Mouse (Mus musculus) midbrain, embryonic 15.5 days (tissue): ENCODE data around the gene AC134908.4. TPM values are rescaled to one million over a fixed set of nuclear protein-coding genes. Genes with fewer than 3 reads are reported as not detected.

Experiments
- ATAC-seq: fragments of 200-750 bp; cut with Nextera tagmentation; replicated peaks from 2 replicates; pipeline ENCODE4 v1.8.0; 2017; ENCODE audit warnings: moderate TSS enrichment
- H3K27ac ChIP-seq: fragments of 300-500 bp; sonication (generic); 2 replicates; pipeline ENCODE4 v1.5.1; 2015; ENCODE audit warnings: mild to moderate bottlenecking, inconsistent platforms
- H3K27me3 ChIP-seq: fragments of 300-500 bp; sonication (generic); replicated peaks from 2 replicates; pipeline ENCODE4 v1.6.1; 2015; ENCODE audit warnings: inconsistent platforms
- H3K36me3 ChIP-seq: fragments of 300-500 bp; sonication (generic); replicated peaks from 2 replicates; pipeline ENCODE4 v1.6.1; 2015; ENCODE audit warnings: inconsistent platforms
- H3K4me1 ChIP-seq: fragments of 300-500 bp; sonication (generic); 2 replicates; pipeline ENCODE4 v1.6.1; 2015; ENCODE audit warnings: inconsistent platforms
- H3K4me2 ChIP-seq: fragments of 300-500 bp; sonication (generic); 2 replicates; pipeline ENCODE4 v1.6.1; 2015; ENCODE audit warnings: inconsistent platforms, mild to moderate bottlenecking, moderate library complexity
- H3K4me3 ChIP-seq: fragments of 300-500 bp; sonication (generic); 2 replicates; pipeline ENCODE4 v1.5.1; 2015; ENCODE audit warnings: mild to moderate bottlenecking, inconsistent platforms
- H3K9ac ChIP-seq: fragments of 300-500 bp; sonication (generic); 2 replicates; pipeline ENCODE4 v1.6.1; 2015; ENCODE audit warnings: mild to moderate bottlenecking, inconsistent platforms
- H3K9me3 ChIP-seq: fragments of 300-500 bp; sonication (generic); 2 replicates; pipeline ENCODE4 v1.6.1; 2016; ENCODE audit warnings: inconsistent platforms
- WGBS: fragments of 180-500 bp; shearing (Covaris S2); methylation state at CpG from one replicate; pipeline ENCODE4 v1.1.7; 2015; ENCODE audit warnings: mixed read lengths; 5-methylcytosine and 5-hydroxymethylcytosine counted together
- polyA plus RNA-seq: library from polyadenylated mRNA; unstranded; fragments of >200 nt; fragmentation: Nextera tagmentation; extraction: Ambion mirVana; gene quantifications from 2 replicates; pipeline ENCODE4 v1.2.1, GENCODE M21; 2015

The AC134908.4 gene
- polyA plus RNA-seq, 1 experiment from 2014 or later: 1.3 TPM

- Histone ChIP-seq H3K27ac (peak overlapping the region; percentile 59), H3K27me3 (no peaks in the 10 kb centered on the region; the same call in 1 of the 2 replicates), H3K9ac (peak overlapping the region; percentile 48), H3K36me3 (no peaks in the 10 kb centered on the region), H3K4me2 (peak overlapping the region; percentile 92), H3K4me3 (peak overlapping the region; percentile 57), H3K4me1 (peaks cover 47% of the 10 kb centered on the region), H3K9me3 (no peaks in the 10 kb centered on the region)
- WGBS: under 1% methylated on average over 37 of the region's 37 CpGs
- no peak for ATAC-seq
Observed at GRCm38 (mm10) chr17:25796211-25796771, 832 bp upstream of the AC134908.4 start.

DNA sequence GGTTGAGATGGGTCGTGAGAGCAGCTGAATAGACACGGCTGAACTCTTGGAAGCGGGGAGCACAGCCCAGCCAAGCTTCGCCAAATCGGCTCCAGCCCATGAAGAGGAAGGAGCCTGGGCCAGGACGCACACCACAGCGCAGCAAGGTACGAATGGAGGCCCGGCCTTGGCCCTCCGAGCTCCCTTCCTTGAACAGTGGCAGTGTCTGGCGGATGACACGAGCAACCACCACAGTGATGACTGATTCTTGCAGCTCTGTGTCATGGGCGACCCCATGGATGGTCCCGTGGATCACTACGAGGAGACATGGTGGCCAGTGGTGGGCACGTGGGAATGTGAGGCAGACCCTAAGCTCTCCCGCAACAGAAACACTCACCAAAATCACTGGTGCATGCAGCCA lies 461 bp downstream of the AC134908.4 start:
- Histone ChIP-seq H3K9me3 (no peaks in the 10 kb centered on the region), H3K27me3 (no peaks in the 10 kb centered on the region; the same call in 1 of the 2 replicates), H3K27ac (peak overlapping the region; percentile 59; the same call in 1 of the 2 replicates), H3K9ac (no peak overlapping the region), H3K4me3 (0 out of 2 replicates have a peak overlapping the region, but pooled peaks have one; percentile 57), H3K4me1 (peaks cover 55% of the 10 kb centered on the region), H3K36me3 (no peaks in the 10 kb centered on the region), H3K4me2 (peak overlapping the region; percentile 92)
- 39% methylated on average over 17 of the region's 17 CpGs for WGBS
- ATAC-seq: no peak

GRCm38 (mm10) chr17:25794197-25794596 lies 1.3 kb downstream of the AC134908.4 start:
- Histone ChIP-seq H3K36me3 (0 out of 2 replicates have a peak, but pooled peaks cover 3% of the 10 kb centered on the region), H3K27me3 (no peaks in the 10 kb centered on the region; the same call in 1 of the 2 replicates), H3K4me2 (peak overlapping the region; percentile 2; the same call in 1 of the 2 replicates), H3K9ac (no peak overlapping the region), H3K4me3 (no peak overlapping the region), H3K9me3 (no peaks in the 10 kb centered on the region), H3K4me1 (peaks cover 55% of the 10 kb centered on the region), H3K27ac (no peak overlapping the region)
- 14% methylated on average over 13 of the region's 13 CpGs for WGBS
- ATAC-seq: no peak

DNA sequence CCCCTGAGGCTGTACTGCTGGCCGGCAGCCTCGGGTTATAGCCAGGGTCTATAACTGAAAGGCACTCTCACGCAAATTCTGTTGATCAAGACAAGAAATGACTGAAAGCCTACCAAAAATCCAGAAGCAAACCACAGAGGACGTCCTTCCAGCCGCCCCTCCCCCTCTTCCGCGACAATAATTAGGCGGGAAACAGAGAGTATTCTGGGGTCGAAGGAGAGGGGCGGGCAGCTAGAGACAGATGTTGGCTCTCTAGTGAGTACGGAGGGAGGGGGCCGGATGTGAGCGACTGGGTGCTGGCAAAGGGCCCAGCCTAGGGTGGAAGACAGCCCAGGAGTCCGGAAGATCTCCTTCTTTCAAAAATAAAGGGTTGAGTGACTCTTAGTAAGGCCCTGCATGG lies 2.8 kb downstream of the AC134908.4 start, which contains the start of gene Fam173a:
Fam173a (minus strand) TSS at position 287 of the 400 bp plus-strand sequence.
- peak; percentile 50 for ATAC-seq
- H3K36me3 ChIP-seq: peaks cover 10% of the 10 kb centered on the region; the same call in 1 of the 2 replicates
- WGBS: 0% methylated on average over 14 of the region's 14 CpGs

GRCm38 (mm10) chr17:25791843-25792527 lies 3.5 kb downstream of the AC134908.4 start:
- H3K27ac ChIP-seq: peak overlapping the region; percentile 95
- peak overlapping the region; percentile 61 for H3K4me3 ChIP-seq
- H3K9ac ChIP-seq: peak overlapping the region; percentile 83
- H3K4me2 ChIP-seq: peak overlapping the region; percentile 95
- H3K36me3 ChIP-seq: peaks cover 11% of the 10 kb centered on the region; the same call in 1 of the 2 replicates
- ATAC-seq: peak; percentile 75
- under 1% methylated on average over 45 of the region's 45 CpGs for WGBS
- H3K4me1 ChIP-seq: peaks cover 50% of the 10 kb centered on the region
- no peaks in the 10 kb centered on the region; the same call in 1 of the 2 replicates for H3K27me3 ChIP-seq
- H3K9me3 ChIP-seq: no peaks in the 10 kb centered on the region

More for the DNA sequence above, 2.8 kb downstream of the AC134908.4 start, which contains the start of gene Fam173a:
- no peaks in the 10 kb centered on the region for H3K9me3 ChIP-seq
- peak within 1 kb of the TSS; percentile 95 for H3K27ac ChIP-seq
- no peaks in the 10 kb centered on the region; the same call in 1 of the 2 replicates for H3K27me3 ChIP-seq
- H3K9ac ChIP-seq: peak within 1 kb of the TSS; percentile 83
- peaks cover 55% of the 10 kb centered on the region for H3K4me1 ChIP-seq
- H3K4me3 ChIP-seq: peak within 1 kb of the TSS; percentile 61
- H3K4me2 ChIP-seq: peak within 1 kb of the TSS; percentile 95

GRCm38 (mm10) chr17:25791320-25791842 lies 4.1 kb downstream of the AC134908.4 start:
- WGBS: 28% methylated on average over 19 of the region's 19 CpGs
- H3K4me1 ChIP-seq: peaks cover 44% of the 10 kb centered on the region
- H3K9me3 ChIP-seq: no peaks in the 10 kb centered on the region
- peak overlapping the region; percentile 95 for H3K27ac ChIP-seq
- H3K27me3 ChIP-seq: no peaks in the 10 kb centered on the region; the same call in 1 of the 2 replicates
- H3K4me2 ChIP-seq: peak overlapping the region; percentile 95
- peak overlapping the region; percentile 61 for H3K4me3 ChIP-seq
- H3K9ac ChIP-seq: peak overlapping the region; percentile 83
- no peak; the same call in 1 of the 2 replicates for ATAC-seq
- peaks cover 11% of the 10 kb centered on the region; the same call in 1 of the 2 replicates for H3K36me3 ChIP-seq

- Histone ChIP-seq H3K4me3 (no peak overlapping the region), H3K27me3 (no peaks in the 10 kb centered on the region), H3K36me3 (peaks cover 24% of the 10 kb centered on the region; the same call in 1 of the 2 replicates), H3K9me3 (no peaks in the 10 kb centered on the region), H3K9ac (no peak overlapping the region), H3K4me2 (no peak overlapping the region), H3K4me1 (peaks cover 37% of the 10 kb centered on the region), H3K27ac (no peak overlapping the region)
- 93% methylated on average over 9 of the region's 9 CpGs for WGBS
- no peak for ATAC-seq
Observed at GRCm38 (mm10) chr17:25786781-25787504, 8.5 kb downstream of the AC134908.4 start.

DNA sequence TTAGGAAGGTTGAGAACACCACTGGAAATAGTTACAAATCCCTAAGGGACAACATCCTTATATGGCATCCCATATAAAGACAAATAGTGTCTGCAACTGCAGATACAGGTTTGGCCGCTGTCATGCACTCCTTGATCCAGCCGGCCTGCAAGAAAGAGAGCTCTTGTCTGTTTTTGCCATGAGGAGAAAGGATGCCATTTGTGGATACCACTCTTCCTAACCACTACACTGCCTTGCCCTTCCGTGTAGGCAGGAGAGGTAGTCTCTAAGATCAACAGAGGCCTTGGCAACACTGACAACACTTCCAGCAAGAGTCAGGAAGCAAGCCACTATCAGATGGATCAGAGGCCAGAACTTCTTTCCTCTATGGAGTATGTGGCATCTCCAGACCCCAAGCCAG lies 9.2 kb downstream of the AC134908.4 start, which contains the start of gene Ccdc78:
Ccdc78 (plus strand) TSS at position 301 of the 400 bp plus-strand sequence.
- no peak for ATAC-seq
- Histone ChIP-seq H3K4me1 (peaks cover 33% of the 10 kb centered on the region), H3K27me3 (no peaks in the 10 kb centered on the region), H3K27ac (peak within 1 kb of the TSS; percentile 89), H3K4me3 (peak within 1 kb of the TSS; percentile 74), H3K36me3 (peaks cover 25% of the 10 kb centered on the region; the same call in 1 of the 2 replicates), H3K9me3 (no peaks in the 10 kb centered on the region), H3K4me2 (peak within 1 kb of the TSS; percentile 83), H3K9ac (peak within 1 kb of the TSS; percentile 71)
- 90% methylated on average over 3 of the region's 3 CpGs for WGBS

DNA sequence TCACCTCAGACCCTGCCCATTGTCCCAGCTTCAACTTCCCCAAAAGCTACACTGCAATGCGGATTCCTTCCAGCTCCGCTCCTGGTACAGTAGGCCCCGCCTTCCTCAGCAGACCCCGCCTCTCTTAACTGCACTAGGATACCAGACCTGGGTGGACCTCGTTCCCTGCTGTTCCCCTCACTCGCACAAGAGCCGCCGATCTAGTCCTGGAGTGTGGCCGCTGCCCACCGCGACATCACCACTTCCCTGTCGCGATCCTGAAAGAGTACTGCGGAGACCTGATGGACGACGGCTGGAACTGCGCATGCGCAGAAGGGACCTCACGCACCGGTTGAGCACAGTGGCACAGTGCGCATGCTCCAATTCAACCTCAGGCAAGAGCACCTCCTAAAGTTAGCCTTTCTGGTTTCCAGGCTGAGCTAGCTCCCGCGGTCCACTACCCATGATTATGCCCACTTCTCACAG lies 10.1 kb downstream of the AC134908.4 start, which contains the start of gene Haghl:
Haghl (minus strand) TSS at position 393 of the 465 bp plus-strand sequence.
- peaks cover 24% of the 10 kb centered on the region for H3K4me1 ChIP-seq
- peak; percentile 82 for ATAC-seq
- peak within 1 kb of the TSS; percentile 71 for H3K9ac ChIP-seq
- peak within 1 kb of the TSS; percentile 89 for H3K27ac ChIP-seq
- H3K4me3 ChIP-seq: peak within 1 kb of the TSS; percentile 74
- no peaks in the 10 kb centered on the region for H3K9me3 ChIP-seq
- no peaks in the 10 kb centered on the region for H3K27me3 ChIP-seq
- H3K4me2 ChIP-seq: peak within 1 kb of the TSS; percentile 83
- WGBS: under 1% methylated on average over 23 of the region's 23 CpGs
- H3K36me3 ChIP-seq: peaks cover 25% of the 10 kb centered on the region; the same call in 1 of the 2 replicates

DNA sequence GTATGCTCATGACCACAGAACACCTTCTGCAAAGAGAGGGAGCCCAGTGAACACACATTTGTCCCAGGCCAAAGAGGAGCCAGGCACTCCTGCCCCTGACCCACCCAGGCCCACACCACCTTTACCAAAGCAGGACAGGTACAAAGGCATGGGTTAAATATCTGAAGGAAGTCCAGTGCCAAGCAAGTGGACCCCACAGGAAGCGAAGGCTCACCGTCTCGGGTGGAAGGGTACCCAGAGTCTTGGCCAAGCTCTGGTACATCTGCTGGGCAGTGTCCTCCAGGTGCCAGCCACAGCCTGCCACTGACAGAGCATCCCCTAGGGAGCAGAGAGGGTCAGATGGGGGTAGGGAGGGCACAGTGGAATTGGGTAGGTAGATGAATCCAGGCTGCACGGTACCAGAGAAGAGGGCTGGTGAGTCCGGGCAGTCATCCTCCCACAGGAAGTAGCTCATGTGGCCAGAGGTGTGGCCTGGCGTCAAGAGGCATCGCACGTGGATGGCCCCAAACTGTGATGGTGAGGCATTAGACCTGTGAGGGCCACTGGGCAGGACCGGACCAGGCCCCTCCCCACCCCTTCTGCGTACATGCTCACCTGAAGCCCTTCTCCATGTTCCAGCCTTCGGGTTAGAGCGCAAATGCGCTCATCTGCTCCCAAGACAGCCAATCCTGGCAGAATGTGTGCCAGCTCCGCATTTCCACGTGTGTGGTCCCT lies 11.4 kb downstream of the AC134908.4 start:
- WGBS: 80% methylated on average over 15 of the region's 15 CpGs
- peaks cover 20% of the 10 kb centered on the region; the same call in 1 of the 2 replicates for H3K36me3 ChIP-seq
- H3K9me3 ChIP-seq: no peaks in the 10 kb centered on the region
- peaks cover 24% of the 10 kb centered on the region for H3K4me1 ChIP-seq
- no peak overlapping the region for H3K27ac ChIP-seq
- H3K4me2 ChIP-seq: peak overlapping the region; percentile 83
- H3K27me3 ChIP-seq: no peaks in the 10 kb centered on the region
- ATAC-seq: 0 out of 2 replicates have a peak, but pooled peaks have one; percentile 6
- H3K9ac ChIP-seq: peak overlapping the region; percentile 71
- H3K4me3 ChIP-seq: peak overlapping the region; percentile 74

DNA sequence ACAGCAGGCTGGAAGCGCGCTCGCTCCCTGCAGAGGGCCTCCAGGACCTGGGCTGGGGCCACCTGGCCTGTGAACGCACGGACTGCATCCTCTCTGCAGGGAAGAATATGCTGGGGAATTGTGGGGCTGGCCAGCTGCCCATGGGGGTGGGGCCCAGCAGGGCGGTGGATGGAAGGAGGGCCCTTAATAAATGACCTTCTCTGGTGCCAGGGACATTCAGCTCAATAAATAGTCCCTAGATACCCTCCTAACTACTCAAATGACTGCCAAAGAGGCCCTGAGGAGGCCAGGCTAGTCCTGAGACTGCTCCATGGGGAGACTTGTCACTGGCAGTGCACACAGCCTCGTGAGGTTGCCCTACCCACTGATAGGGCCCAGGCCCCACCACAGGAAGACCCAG lies 12.4 kb downstream of the AC134908.4 start:
- H3K4me2 ChIP-seq: no peak overlapping the region
- H3K4me1 ChIP-seq: peaks cover 24% of the 10 kb centered on the region
- H3K9ac ChIP-seq: no peak overlapping the region
- no peak overlapping the region for H3K4me3 ChIP-seq
- ATAC-seq: no peak
- H3K27ac ChIP-seq: no peak overlapping the region
- H3K9me3 ChIP-seq: no peaks in the 10 kb centered on the region
- no peaks in the 10 kb centered on the region for H3K27me3 ChIP-seq
- 78% methylated on average over 7 of the region's 7 CpGs for WGBS
- H3K36me3 ChIP-seq: peaks cover 19% of the 10 kb centered on the region; the same call in 1 of the 2 replicates
